Mouse (Mus musculus): Measurements from ENCODE around the gene Dus1l.
"Not testable (repeated sequence)": the region's sequence is repeated elsewhere in the genome, so short reads cannot be mapped to it uniquely, and the experiment has no call there.

- TF ChIP-seq CTCF (IDR thresholded peaks at IDR 0.05; ENCODE audit: insufficient read depth, low read length); POLR2A (IDR thresholded peaks at IDR 0.05; ENCODE audit: borderline replicate concordance, extremely low read depth, low read depth, low read length): not testable (repeated sequence)
These were observed 33.5 kb downstream of the Dus1l start, which contains the start of gene Hmga1b for GRCm38 (mm10) chr11:120762672-120763041.
